Mouse (Mus musculus): ENCODE data around the gene Fndc3b.

Fndc3b gene

DNA sequence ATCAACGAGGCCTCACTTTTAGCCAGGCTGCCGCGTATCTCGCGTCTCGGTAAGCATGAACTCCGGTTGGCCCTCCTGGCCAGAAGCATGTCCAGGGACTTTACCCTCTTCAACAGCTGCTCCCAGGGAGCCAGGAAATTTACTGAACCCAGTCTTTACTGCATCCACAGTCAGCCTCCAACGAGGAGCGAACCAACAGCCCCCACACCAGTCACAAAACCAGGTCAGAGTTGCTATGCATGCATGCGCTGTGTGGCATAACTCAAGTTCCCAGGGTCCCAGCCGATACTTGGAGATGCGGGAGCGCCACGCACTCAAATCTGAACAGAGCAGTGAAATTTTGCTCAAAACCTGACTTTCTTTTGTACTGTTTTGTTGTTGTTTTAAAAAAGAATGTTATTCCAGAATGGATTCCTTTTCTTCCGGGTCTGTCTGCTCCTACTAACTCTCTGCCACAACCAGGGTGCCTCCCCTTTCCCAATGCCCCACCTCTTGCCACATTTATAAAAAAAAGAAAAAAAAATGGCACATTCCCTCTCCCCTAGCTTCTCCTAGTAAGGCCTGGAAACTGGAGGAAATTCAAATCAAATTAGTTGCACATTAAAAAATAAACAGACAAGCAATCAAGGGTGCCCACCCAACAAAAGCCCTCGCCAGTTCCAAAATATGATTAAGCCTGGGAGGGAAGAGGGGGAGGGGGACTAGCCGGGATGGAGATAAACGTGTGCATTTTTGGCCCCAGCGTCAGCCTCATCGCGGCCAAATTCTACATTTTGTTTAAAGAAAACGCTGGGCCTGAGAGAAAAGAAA is 1.8 kb downstream of the Fndc3b start:
- DNase-seq (ENCODE audit: low read depth, low spot score), result no peak

DNA sequence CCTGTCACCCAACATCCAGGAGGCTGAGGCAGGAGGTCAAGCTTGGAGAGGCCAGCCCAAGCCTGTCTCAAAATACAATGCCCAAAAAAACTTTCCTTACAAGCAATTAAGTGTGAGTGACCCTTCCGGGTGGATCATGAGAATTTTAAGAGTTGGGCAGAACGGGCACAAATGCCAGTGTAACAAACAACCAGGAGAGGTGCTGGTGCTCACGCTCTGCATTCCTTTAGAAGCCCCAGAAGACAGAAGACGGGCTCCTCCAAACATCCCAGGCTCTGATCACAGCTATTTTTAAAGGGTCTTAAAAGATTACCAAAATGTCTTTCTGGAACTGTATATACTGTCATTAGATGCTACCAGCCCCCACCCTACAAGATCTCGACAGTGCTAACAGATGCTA is 2.5 kb downstream of the Fndc3b start:
- DNase-seq (ENCODE audit: low read depth, low spot score), result no peak

DNA sequence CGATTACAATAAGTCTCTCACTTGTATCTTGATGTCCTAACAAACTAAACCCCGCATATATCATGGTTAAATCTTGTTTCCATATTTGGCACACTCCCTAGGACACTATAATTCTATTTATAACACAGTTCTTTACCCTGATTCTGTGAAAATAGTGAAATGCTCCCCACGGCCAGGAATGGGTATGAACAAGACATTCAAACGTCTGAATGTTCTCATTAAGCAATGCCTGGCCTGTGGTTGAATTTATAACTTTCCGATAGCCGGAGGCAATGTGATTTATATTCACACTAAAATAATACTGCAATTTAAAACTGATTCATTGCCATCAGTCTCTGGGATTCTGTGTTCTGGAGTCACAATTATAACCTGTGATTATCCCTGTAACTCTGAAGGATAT is 5.3 kb downstream of the Fndc3b start:
- no peak for DNase-seq (ENCODE audit: low read depth, low spot score)

DNA sequence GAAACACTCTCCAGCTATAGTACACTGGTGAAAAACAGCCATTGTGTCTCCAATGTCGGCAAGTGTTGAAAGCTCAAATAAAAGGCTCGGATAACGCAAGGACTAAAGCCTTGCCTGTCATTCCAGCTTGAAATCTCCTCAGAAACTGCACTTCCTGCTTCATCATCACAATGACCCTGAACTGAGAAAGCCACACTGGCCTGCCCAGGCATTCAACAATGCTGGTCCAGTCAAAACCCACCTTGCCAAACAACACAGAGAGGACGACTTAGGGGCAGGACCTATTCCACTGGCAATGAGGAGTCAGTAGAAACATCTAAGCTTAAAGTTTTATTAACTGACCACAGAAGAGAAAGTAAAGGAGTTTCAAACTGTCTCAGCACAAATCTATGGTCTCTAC is 6.1 kb downstream of the Fndc3b start:
- DNase-seq (ENCODE audit: low read depth, low spot score), result no peak

DNA sequence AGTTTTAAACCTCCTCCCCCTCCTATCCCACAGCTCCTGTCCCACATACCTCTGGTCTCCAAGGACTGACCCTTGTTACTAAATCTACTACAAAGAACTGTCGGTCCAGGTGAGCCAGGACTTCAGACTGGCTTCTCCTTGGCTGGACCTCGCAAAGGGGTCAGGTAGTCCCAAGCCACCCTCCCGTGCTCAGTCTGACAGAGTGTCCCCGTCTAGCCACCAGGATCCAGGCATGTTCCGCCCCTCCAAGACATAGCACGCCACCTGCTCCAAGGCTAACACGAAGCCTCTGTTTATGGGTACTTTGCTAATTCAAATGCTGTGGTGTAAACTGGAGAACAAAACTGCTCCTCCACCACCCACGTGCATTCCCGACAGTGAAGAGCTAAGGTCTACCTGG is 6.5 kb downstream of the Fndc3b start:
- no peak for DNase-seq (ENCODE audit: low read depth, low spot score)

DNA sequence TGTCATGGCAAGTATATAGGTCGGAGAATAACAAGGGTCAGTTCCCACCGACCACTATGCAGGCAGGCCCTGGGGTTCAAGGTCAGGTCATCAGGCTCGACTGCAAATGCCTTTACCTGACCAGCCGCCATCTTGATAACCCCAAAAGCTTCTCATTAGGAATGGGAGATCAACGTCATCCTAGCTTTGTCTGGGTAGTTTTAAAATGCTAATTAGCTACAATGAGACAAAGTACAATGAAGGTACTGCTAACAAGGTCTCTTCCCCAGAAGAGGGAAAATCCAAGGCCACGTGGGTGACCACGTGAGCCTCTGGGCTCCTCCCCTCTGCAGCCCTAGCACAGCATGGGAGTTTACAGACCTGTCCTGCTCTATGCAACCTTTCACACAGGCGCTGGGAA is 7.6 kb downstream of the Fndc3b start:
- no peak for DNase-seq (ENCODE audit: low read depth, low spot score)

DNA sequence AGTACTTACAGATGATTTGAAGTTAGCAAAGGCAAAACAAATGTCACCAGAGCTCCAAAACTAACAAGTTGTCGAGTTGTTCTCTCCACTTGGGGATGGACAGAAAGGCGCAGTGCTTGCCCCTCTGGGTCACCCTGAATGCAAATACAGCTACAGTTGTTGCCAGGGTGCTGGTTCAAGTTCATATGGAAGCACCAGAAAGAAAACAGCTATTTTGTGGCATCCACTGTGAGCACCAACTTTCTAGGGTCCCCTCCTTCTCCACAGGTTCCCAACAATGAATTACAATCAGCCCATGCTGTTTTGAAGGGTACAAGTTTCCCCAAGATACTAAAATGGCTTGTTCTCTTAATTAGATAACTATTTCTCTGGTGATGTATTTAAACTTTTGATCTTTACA is 8.0 kb downstream of the Fndc3b start:
- no peak for DNase-seq (ENCODE audit: low read depth, low spot score)

DNA sequence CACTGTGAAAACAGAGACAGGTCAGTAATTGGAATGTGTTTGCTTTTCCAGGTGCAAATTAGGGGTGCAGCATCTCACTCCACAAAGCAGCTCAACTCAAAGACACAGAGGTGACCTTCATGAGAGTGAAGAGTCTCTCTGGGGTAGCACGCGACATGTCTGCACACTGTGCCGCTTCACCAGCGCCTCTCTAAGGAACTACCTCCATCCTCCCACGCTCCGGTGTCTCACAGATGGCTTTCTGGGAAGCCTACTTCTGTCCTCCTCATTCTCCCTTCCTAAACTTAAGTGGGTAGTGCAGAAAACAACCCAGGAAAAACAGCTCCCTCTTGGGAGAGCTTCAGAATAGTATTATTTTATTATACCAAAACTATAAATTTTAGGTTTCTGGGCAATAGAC is 12.4 kb downstream of the Fndc3b start:
- DNase-seq (ENCODE audit: low read depth, low spot score), result no peak

DNA sequence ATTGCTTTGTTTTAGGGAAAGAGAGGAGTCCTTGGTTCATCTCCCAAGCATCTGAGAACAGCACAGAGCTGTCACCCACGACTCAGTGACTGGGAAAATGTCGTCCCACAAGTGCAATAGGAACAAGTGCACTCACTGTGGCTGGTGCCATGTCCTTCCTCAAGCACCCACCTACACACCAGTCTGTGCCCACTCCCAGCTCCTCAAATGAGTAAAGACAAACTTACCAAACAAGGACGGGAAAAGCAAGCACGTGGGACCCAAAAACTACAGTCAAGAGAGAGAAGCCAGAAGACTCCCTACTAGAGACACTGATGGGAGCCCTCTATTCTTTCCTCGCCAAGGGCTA is 14.7 kb downstream of the Fndc3b start:
- no peak for DNase-seq (ENCODE audit: low read depth, low spot score)

DNA sequence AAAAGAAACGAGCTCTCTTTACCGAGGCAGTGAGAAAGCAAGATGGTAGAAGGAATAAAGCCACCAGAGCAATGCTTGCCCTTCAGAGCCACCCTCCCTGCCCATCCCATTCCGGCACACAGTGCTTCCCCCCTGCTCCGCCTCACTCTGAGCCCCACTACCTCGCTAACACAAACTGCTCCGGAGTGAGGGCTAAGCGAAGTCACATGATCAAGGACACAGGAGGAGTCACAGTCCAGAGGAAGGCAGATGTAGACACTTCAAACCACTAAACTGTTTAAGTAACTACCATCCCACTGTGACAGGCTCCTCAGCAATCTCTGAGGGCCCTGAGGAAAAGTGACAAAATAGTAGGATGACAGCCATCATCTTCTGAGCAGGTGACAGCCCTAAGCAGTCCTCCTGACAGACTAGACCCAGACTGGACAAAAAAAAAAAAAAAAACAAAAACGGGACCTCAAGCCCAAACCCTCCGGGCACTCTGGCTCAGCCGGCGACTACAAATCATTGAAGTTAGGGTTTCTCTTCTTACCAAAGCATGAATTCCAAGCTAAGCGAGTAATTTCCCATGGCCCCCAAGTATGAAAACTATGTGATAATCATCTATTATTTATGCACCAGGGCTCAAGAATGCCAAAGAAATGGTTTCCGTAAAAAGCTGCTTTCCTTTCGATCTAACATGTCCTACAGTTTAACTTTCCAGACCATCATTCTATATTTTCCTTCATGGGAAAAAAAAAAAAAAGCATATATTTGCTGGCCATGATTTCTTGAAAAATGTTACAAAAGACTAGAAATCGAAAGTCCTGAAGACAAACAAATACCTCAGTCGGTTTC is 15.3 kb downstream of the Fndc3b start:
- DNase-seq (ENCODE audit: low read depth, low spot score), result no peak

DNA sequence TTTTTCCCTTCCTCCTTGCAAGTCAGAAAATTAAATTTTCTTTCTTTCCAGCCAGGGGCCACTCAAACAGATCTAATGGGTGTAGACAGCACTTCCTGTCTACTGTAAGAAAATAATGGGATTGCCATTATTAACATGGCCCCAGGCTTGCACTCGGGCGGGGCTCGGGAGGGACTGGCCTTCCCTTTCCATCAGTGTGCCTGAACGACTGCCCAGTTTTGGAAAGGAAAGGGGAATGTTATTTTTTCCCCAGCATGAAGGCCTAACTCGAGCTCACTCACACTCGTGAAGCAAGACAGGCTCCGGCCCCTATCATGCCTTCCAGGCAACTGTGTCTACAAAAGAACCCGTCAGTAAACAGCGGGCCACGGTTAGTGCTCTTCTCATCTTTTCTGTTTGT is 16.5 kb downstream of the Fndc3b start:
- no peak for DNase-seq (ENCODE audit: low read depth, low spot score)

DNA sequence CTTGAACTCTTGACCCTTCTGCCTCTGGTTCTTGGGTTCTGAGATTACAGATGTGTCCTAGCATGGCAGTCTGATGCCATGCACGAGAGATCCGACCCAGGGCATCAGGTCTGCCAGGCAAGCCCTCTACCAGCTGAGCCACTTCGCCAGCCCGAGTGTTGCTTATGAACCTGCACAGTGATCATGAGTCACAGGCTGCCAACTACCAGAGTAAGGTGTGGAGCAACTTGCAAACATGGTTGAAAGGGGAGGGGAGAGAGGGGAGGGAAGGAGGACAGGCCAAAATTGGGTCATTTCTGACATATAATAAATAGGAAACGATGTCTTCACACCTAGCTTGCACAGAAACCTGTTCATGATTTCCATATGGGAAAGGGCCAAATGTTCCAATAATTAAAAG is 17.0 kb downstream of the Fndc3b start:
- DNase-seq (ENCODE audit: low read depth, low spot score), result no peak

DNA sequence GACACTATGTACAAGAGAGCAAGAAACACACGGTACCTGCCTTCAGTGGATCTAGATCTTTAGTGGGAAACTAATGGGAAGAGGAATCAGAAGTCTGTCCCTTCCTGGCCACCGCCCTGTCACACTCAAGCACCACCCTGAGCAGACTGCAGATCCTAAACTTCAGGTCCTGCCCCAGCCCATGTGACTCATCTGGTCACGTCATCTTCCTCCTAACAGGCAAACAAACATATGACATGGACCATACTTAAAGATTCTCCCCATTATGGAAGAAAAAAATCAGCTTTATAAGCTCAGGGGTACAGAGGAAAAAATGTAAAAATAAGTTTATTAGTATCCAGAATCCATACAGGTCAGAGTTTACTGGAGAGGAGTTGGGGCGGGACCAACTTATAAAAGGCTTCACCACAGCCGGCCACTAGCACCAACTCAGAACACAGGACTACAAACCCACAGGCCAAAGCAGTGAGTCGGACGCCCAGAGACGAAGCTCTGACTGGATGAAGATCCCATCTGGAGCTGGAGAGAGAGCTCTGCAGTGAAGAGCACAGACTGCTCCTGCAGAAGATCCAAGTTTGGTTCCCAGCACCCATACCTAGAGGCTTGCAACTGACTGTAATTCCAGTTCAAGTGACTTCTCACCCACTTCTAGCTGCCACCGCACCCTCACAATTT is 19.5 kb downstream of the Fndc3b start:
- DNase-seq (ENCODE audit: low read depth, low spot score), result no peak

DNA sequence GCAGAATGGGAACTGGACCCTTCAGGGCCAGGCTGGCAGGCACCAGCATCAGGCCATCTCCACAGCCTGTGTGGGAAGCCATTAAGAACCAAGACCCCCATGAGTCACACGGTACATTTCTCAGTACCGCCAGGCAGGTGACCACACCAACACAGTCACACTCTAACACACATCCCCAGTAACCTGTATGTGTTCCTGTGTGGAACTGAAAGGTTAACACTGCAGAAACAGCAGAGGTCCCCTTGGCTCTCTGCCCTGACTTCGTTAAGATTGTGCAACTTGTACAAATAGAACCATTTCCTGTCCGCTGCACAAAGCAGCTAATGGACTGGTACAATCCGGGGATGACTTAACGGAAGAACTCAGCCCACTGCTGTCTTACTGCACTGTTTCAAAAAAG is 21.1 kb downstream of the Fndc3b start:
- DNase-seq (ENCODE audit: low read depth, low spot score), result no peak

DNA sequence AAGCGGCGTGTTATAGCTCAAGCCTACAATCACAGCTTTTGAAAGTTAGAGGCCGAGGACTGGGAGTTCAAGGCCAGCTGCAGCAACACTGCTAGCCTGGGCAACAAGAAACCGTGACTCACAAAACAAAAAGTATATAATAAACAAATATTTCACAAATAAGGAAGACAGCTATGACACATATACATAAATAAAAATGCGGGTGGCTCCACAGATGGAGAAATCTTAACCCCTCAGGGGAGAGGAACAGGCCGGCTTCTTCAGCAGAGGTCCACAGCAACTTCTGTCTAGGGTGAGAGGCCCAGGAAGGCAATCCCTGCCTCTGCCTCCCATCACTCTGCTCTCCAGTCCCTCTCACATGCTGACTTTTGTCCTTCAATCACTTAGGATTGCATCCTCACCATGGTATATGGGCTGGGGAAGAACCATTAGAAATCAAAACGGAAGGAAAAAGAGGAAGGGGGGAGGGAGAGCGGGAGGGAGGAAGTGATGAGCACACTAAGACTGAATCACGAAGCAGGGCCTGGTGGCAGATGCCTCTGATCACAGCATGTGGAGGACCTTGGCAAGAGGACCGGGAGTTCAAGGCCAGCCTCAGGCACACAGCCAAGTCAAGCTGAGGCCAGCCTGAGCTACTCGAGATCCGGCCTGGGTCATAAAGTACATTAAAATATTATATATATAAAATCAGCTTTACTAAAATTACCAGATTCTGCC is 21.8 kb downstream of the Fndc3b start:
- DNase-seq (ENCODE audit: low read depth, low spot score), result no peak

DNA sequence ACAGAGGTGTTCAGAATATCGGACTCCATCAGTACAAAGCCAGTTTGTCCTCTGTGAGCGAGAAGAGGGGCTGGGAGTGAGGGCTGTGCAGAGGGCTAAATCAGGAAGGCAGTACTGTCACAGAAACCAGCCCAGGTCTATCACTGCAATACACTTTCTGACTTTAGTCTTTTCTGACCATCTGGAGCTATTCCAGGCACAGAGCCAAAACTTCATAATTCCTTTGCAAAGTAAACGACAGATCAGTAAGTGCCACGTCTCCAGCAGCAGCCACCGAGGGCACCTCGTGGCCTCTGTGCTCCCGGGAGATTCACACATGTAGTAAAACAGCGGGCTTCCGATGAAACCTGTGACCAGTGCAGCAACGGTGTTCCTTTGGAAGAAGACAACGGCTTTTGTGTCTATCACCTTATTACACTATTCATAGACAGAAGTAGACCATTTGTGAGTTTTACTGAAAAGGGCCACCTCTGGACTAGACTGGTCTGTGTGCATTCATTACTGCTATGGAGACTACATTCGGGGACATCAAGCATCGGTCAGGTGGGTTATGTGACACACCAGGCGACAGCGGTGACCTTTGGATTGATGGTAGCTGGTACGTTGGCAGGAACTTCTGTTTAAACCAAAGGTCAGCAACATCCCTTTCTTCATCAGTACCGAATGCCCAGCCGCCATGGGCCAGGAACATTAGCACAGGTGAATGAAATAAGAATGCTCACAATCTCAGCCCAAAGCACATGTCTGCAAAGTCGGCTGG is 24.2 kb downstream of the Fndc3b start:
- DNase-seq (ENCODE audit: low read depth, low spot score), result no peak

DNA sequence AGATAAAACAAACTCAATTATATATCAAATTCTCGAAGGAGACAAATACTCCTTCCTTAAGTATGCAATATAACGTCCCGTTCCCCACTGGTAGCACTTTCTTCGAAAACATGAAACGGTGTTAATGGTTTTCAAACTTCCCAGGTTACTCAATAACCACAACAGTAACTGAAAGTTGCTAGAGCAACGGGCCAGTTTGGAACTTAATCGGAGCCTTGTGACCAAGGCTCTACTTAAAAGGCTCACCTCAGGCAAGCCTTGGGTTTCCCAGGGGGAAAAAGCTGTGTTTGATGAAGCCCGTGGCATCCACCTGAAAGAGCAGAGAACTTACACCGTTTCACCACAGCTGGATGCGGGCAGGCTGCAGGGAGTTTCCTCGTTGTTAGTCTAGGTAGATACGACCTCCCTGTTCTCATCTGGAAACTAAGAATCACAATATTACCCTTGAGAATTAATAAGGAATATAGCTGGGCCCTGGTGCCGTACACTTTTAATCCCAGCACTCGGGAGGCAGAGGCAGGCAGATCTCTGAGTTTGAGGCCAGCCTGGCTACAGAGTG is 25.4 kb downstream of the Fndc3b start:
- DNase-seq (ENCODE audit: low read depth, low spot score), result no peak

DNA sequence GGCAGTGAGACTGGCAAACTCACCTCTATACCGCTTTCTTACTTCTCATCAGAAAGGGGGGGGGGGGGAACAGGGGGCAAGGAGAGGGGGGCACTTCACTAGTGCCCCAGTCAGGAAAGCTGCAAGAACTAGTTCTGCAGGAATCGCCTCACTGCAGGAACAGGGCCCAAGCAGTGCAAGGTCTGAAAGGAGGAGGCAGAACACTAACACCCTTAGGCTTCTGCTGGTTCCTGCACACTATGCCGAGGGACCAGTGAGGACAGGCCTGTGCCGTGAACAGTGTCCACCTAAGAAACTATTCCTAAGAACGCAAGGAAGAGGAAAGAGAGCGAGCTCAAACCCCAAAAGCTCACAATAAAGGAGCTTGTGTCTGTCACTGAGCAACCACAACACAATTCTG is 26.0 kb downstream of the Fndc3b start:
- no peak for DNase-seq (ENCODE audit: low read depth, low spot score)

DNA sequence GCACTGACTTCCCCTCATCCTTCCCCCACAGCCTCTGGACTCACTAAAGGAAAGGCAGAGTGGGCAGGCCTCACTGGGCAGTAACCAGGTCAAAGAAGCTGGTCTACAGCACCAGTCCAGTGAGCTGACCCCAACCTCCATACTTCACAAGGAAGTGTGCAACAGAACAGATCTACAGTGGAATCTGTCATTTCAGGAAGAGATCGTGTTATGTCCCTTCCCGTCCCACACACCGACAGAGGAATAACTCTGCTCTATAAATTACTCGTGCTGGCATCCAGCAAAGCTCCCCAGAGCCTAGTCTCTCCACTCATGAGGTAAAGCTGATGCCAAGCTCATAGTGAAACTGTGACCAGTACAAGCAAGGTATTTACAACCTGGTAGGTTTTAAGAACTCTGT is 27.7 kb downstream of the Fndc3b start:
- no peak for DNase-seq (ENCODE audit: low read depth, low spot score)

DNA sequence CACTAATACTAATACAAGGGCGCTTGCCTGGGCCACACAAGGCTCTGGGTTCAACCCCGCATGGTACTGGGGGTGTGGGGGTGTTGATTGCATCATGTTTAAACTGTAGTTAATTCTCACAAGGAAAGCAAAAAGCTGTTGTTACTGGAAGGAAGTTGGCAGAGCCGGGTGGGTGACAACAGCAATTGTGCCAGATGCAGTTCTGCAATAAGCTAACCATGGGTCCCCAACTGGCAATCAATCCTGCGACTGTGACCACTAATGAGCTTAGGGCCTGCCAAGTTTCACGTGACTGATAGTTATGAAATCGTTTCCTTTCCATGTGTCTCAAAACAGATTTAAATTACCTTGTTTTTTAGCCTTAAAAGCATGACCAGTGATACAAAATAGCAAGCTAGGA is 33.5 kb downstream of the Fndc3b start:
- DNase-seq (ENCODE audit: low read depth, low spot score), result no peak

DNA sequence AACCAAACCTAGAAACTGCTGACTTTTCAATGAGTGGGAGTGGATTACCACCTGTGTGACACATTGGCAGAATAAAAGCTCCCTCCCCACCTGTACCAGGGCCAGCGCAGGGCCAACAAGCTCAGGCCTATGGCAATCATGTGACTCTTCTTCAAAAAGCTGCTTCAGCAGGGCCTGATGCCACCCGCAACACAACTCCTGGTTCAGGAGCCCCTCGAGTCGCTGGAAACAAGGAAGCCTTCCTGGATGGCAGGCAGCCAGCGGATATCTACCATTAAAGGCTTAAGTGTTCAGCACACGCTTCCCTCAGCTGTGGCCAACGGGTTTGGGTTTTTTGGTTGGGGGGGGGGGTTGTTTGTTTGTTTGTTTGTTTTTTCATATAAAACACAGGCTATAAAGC is 37.4 kb downstream of the Fndc3b start:
- no peak for DNase-seq (ENCODE audit: low read depth, low spot score)

All from c-Kit-negative CD71-positive TER-119-positive erythroid progenitor cells, embryonic 14.5 days (primary cell).